Mouse (Mus musculus): ENCODE measurements at regions not wholly inside any gene's neighbourhood (a gene's known extent, or its start where the extent isn't known, plus 50 kb on each side); places are given as distances from the start of the nearest gene placed in this dataset.
"Not testable (repeated sequence)": the region's sequence is repeated elsewhere in the genome, so short reads cannot be mapped to it uniquely, and the experiment has no call there.

- no peak for DNase-seq (ENCODE audit: low read depth)
Observed at GRCm38 (mm10) chr1:14109190-14109482, 1984.0 kb downstream of the 4930444P10Rik start.

- DNase-seq (ENCODE audit: low read depth): no peak
Observed at GRCm38 (mm10) chr1:14108450-14109189, 1984.5 kb downstream of the 4930444P10Rik start.

- DNase-seq (ENCODE audit: low read depth): not testable (repeated sequence)
Observed at GRCm38 (mm10) chr1:14105521-14105920, 1987.6 kb downstream of the 4930444P10Rik start.

- DNase-seq (ENCODE audit: low read depth): no peak
Observed at GRCm38 (mm10) chr1:14104529-14104928, 1988.6 kb downstream of the 4930444P10Rik start.

GRCm38 (mm10) chr1:14099031-14099430 lies 1994.1 kb downstream of the 4930444P10Rik start:
- DNase-seq (ENCODE audit: low read depth): no peak

- no peak for DNase-seq (ENCODE audit: low read depth)
Observed at GRCm38 (mm10) chr1:14097567-14098228, 1995.4 kb downstream of the 4930444P10Rik start.

- no peak for DNase-seq (ENCODE audit: low read depth)
Observed at GRCm38 (mm10) chr1:14064856-14065255, 2028.3 kb downstream of the 4930444P10Rik start.

GRCm38 (mm10) chr1:14036163-14036562 lies 2057.0 kb downstream of the 4930444P10Rik start:
- no peak for DNase-seq (ENCODE audit: low read depth)

GRCm38 (mm10) chr1:14011484-14011883 lies 2081.6 kb downstream of the 4930444P10Rik start:
- DNase-seq (ENCODE audit: low read depth): no peak

GRCm38 (mm10) chr1:14010789-14011188 lies 2082.3 kb downstream of the 4930444P10Rik start:
- no peak for DNase-seq (ENCODE audit: low read depth)

- DNase-seq (ENCODE audit: low read depth): peak; percentile 41
Observed at GRCm38 (mm10) chr1:14002550-14002949, 2090.6 kb downstream of the 4930444P10Rik start.

GRCm38 (mm10) chr1:14001431-14001830 lies 2091.7 kb downstream of the 4930444P10Rik start:
- peak; percentile 92 for DNase-seq (ENCODE audit: low read depth)

- DNase-seq (ENCODE audit: low read depth): peak; percentile 99
Observed at GRCm38 (mm10) chr1:14000605-14001395, 2092.3 kb downstream of the 4930444P10Rik start.

- DNase-seq (ENCODE audit: low read depth): no peak
Observed at GRCm38 (mm10) chr1:13998178-13998708, 2094.9 kb downstream of the 4930444P10Rik start.

GRCm38 (mm10) chr1:13993825-13994509 lies 2099.2 kb downstream of the 4930444P10Rik start:
- DNase-seq (ENCODE audit: low read depth): no peak

- no peak for DNase-seq (ENCODE audit: low read depth)
Observed at GRCm38 (mm10) chr1:13992978-13993377, 2100.1 kb downstream of the 4930444P10Rik start.

- no peak for DNase-seq (ENCODE audit: low read depth)
Observed at GRCm38 (mm10) chr1:13989360-13989759, 2103.8 kb downstream of the 4930444P10Rik start.

- no peak for DNase-seq (ENCODE audit: low read depth)
Observed at GRCm38 (mm10) chr1:13984833-13985232, 2108.3 kb downstream of the 4930444P10Rik start.

- DNase-seq (ENCODE audit: low read depth): no peak
Observed at GRCm38 (mm10) chr1:13980273-13980672, 2112.9 kb downstream of the 4930444P10Rik start.

- no peak for DNase-seq (ENCODE audit: low read depth)
Observed at GRCm38 (mm10) chr1:13978640-13979039, 2114.5 kb downstream of the 4930444P10Rik start.

- DNase-seq (ENCODE audit: low read depth): no peak
Observed at GRCm38 (mm10) chr1:13977207-13977606, 2115.9 kb downstream of the 4930444P10Rik start.

GRCm38 (mm10) chr1:13949241-13949640 lies 2143.9 kb downstream of the 4930444P10Rik start:
- DNase-seq (ENCODE audit: low read depth): no peak

Data from gonadal fat pad, adult 2 months (tissue).